Comparison of ENCODE assay signal across 12 mouse cellular contexts in genomic region chr19:32555257-32555656, GRCm38 (mm10). TPM values are rescaled to one million over a fixed set of nuclear protein-coding genes. Genes with fewer than 3 reads are reported as not detected.
A peak's percentile ranks its signal among the peaks of the same experiment; 100 is the strongest.
DNase-seq lines count a peak whose midpoint lies in the region; ATAC-seq and TF ChIP-seq lines count a peak whose summit lies in the region.
"Had no signal": no experiment of that assay in that cellular context is flagged by ENCODE, and none has a peak within 500 bp of the region (broad histone marks: within the 10 kb centered on the region; RNA-seq: fewer than 3 reads in every experiment).

No protein-coding gene starts in this region.

- WGBS in forebrain, embryonic 14.5 days, result 7% methylated on average over 3 of the region's 3 CpGs
- 23% methylated on average over 3 of the region's 3 CpGs for WGBS in limb, embryonic 10.5 days
- WGBS in lung, adult 2 months, result 44% methylated on average over 3 of the region's 3 CpGs
- WGBS in thymus, adult 2 months, result 83% methylated on average over 3 of the region's 3 CpGs

- H3K27me3 ChIP-seq in forebrain, embryonic 14.5 days (replicated peaks; ENCODE audit: control insufficient read depth, insufficient read depth, low read length), result no peaks in the 10 kb centered on the region
- no peaks in the 10 kb centered on the region for H3K27me3 ChIP-seq in limb, embryonic 10.5 days (ENCODE audit: low read depth, poor library complexity, severe bottlenecking)
- H3K27me3 ChIP-seq in thymus, adult 2 months (ENCODE audit: control insufficient read depth, insufficient read depth, low read length), result no peaks in the 10 kb centered on the region

- no peaks in the 10 kb centered on the region for H3K9me3 ChIP-seq in forebrain, embryonic 14.5 days (replicated peaks; ENCODE audit: control insufficient read depth, low read length)
- no peaks in the 10 kb centered on the region for H3K9me3 ChIP-seq in limb, embryonic 10.5 days (replicated peaks)

- no peak for TF ChIP-seq POLR2A in lung, adult 2 months (IDR thresholded peaks at IDR 0.05; ENCODE audit: borderline replicate concordance, extremely low read depth, low read depth, low read length)
- TF ChIP-seq POLR2A in thymus, adult 2 months (IDR thresholded peaks at IDR 0.05; ENCODE audit: control insufficient read depth, extremely low read depth, insufficient read depth, low read length, poor library complexity), result no peak

- H3K9ac ChIP-seq in forebrain, embryonic 14.5 days (ENCODE audit: low read length), result no peak overlapping the region

- H3K4me1 ChIP-seq in forebrain, embryonic 14.5 days (ENCODE audit: control insufficient read depth, insufficient read depth, low read length), result no peaks in the 10 kb centered on the region
- peaks cover 13% of the 10 kb centered on the region for H3K4me1 ChIP-seq in limb, embryonic 10.5 days
- H3K4me1 ChIP-seq in lung, adult 2 months (ENCODE audit: control insufficient read depth, insufficient read depth, low read length), result no peaks in the 10 kb centered on the region; the same call in 1 of the 2 replicates
- H3K4me1 ChIP-seq in thymus, adult 2 months (replicated peaks; ENCODE audit: control insufficient read depth, insufficient read depth, low read length), result no peaks in the 10 kb centered on the region

- DNase-seq in embryo, embryonic 11 days, result peak; percentile 27
- no peak for DNase-seq in embryo, embryonic 9.5 days (ENCODE audit: extremely low spot score)
- DNase-seq in left cerebral cortex, postnatal 25 days (ENCODE audit: low spot score in 2 of 2), result peak; percentile 3 to 8
- no peak for DNase-seq in left cerebral cortex, adult 11 months (ENCODE audit: low spot score)
- DNase-seq in forebrain, embryonic 14.5 days (ENCODE audit: low spot score), result peak; percentile 66
- DNase-seq in limb, embryonic 10.5 days (ENCODE audit: low spot score), result peak; percentile 32
- no peak for DNase-seq in lung, adult 2 months
- DNase-seq in thymus, adult 2 months, result no peak
- DNase-seq: B cell, adult 2 months; thymus, postnatal 14 days had no signal

- peak; percentile 58; the same call in 1 of the 2 replicates for ATAC-seq in forebrain, embryonic 14.5 days
- ATAC-seq: lung, postnatal 0 days; Patski had no signal

- TF ChIP-seq CTCF in lung, adult 2 months (IDR thresholded peaks at IDR 0.05; ENCODE audit: insufficient read depth, low read length), result no peak
- no peak for TF ChIP-seq CTCF in thymus, adult 2 months (IDR thresholded peaks at IDR 0.05; ENCODE audit: borderline replicate concordance, control insufficient read depth, extremely low read depth, insufficient read depth, low read length, poor library complexity)

- no peak overlapping the region for H3K4me2 ChIP-seq in forebrain, embryonic 14.5 days (ENCODE audit: low read length)

- H3K36me3 ChIP-seq in forebrain, embryonic 14.5 days (ENCODE audit: control insufficient read depth, insufficient read depth, low read length), result no peaks in the 10 kb centered on the region
- H3K36me3 ChIP-seq in limb, embryonic 10.5 days, result no peaks in the 10 kb centered on the region
- no peaks in the 10 kb centered on the region for H3K36me3 ChIP-seq in thymus, adult 2 months (ENCODE audit: control insufficient read depth, insufficient read depth, low read length)

- intact Hi-C loops in left cerebral cortex, postnatal 25 days (cut with DNase I), result no loop called here

- H3K4me3 ChIP-seq in forebrain, embryonic 14.5 days (ENCODE audit: low read depth, low read length), result no peak overlapping the region
- no peak overlapping the region for H3K4me3 ChIP-seq in limb, embryonic 10.5 days
- H3K4me3 ChIP-seq in lung, adult 2 months (replicated peaks; ENCODE audit: extremely low read depth, low read depth, low read length), result no peak overlapping the region
- H3K4me3 ChIP-seq in thymus, adult 2 months (ENCODE audit: control insufficient read depth, insufficient read depth, low read length), result no peak overlapping the region

- H3K27ac ChIP-seq in forebrain, embryonic 14.5 days (ENCODE audit: low read depth, low read length), result no peak overlapping the region
- H3K27ac ChIP-seq in limb, embryonic 10.5 days, result peak overlapping the region; percentile 62
- H3K27ac ChIP-seq in thymus, adult 2 months (ENCODE audit: control insufficient read depth, insufficient read depth, low read length), result no peak overlapping the region

RNA-seq across cellular contexts. Expression of gene Papss2, which starts 40.3 kb away (rescaled TPM):
- 1 to 10 TPM; 7.5 to 9.3 TPM for total RNA-seq in left cerebral cortex, postnatal 25 days (2021)
- 0.70 and 0.84 TPM in 2 replicates for polyA plus RNA-seq in forebrain, embryonic 14.5 days (2014; fragmentation: Nextera tagmentation; extraction: Ambion mirVana)
- 0.56 and 2.3 TPM in 2 replicates for polyA plus RNA-seq in limb, embryonic 10.5 days (2016; fragmentation: Nextera tagmentation; extraction: Ambion mirVana)
- 6.6 and 7.9 TPM in 2 replicates for polyA plus RNA-seq in lung, adult 2 months (2012; rRNA removed)
- 5.7 and 6.5 TPM in 2 replicates for polyA plus RNA-seq in thymus, adult 2 months (2012; rRNA removed)

Comparison
In these comparisons a context has a peak if more than half of its experiments do, and no peak if none do; other contexts are left out.
1. DNase-seq: peak in embryo, embryonic 11 days (single experiment), left cerebral cortex, postnatal 25 days (2 of 2), forebrain, embryonic 14.5 days (single experiment) and limb, embryonic 10.5 days (single experiment); none in embryo, embryonic 9.5 days (single experiment), left cerebral cortex, adult 11 months (single experiment), lung, adult 2 months (single experiment) and thymus, adult 2 months (single experiment).